ENCODE assay signal across 11 mouse cellular contexts in the genomic region with DNA sequence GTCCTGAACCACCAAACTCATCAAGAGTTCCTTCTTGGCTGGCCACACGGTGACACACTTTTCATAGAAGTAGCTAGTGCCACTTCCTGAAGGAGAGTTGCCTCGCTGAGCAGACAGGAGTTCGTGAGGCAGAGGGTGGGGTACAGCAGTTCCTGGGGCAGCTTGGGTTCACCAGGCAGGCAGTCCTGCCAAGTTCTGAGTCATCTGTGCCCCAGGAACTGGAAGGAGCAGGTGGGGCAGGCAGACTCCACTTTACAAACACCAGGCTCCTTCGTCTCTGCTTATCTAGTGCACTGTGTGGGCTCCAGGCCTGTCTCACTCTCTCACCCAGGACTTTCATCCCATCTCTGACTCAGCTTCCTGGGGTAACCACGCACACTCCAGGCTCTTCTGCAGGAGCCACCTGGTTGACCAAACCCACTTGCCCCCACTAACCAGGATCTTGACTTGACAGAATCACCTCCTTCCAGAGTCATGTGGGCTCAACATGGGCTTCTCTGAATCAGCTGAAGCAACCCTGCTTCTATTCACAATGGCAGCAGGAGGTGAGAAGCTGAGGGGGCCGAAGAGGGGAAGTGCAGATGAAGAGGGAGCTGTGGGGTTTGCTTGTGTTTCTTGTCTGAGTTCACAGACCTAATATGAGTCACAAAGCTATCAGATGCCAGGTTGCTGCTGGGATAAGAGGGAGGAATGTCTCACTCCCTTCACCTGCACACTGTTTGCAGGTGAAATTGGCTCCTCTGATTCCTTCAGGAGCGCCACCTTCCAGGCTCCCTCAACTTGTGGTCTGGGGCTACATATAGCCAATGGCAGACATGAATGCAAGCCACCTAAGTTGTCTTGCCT. TPM values are rescaled to one million over a fixed set of nuclear protein-coding genes. Genes with fewer than 3 reads are reported as not detected.
DNase-seq lines count a peak whose midpoint lies in the region; ATAC-seq lines count a peak whose summit lies in the region.
"Had no signal": no experiment of that assay in that cellular context is flagged by ENCODE, and none has a peak within 500 bp of the region (broad histone marks: within the 10 kb centered on the region; RNA-seq: fewer than 3 reads in every experiment).

No protein-coding gene starts in this region.

- H3K9ac ChIP-seq in hindbrain, embryonic 11.5 days (ENCODE audit: low read depth, low read length): no peak overlapping the region
- no peak overlapping the region for H3K9ac ChIP-seq in hindbrain, embryonic 12.5 days
- H3K9ac ChIP-seq: midbrain, embryonic 12.5 days had no signal

- no peak for ATAC-seq in hindbrain, embryonic 11.5 days (ENCODE audit: low FRiP score)
- no peak for ATAC-seq in hindbrain, embryonic 12.5 days (ENCODE audit: low FRiP score)
- ATAC-seq: hindbrain, embryonic 16.5 days had no signal

- no peak overlapping the region for H3K27ac ChIP-seq in hindbrain, embryonic 11.5 days (ENCODE audit: low read depth, low read length)
- no peak overlapping the region for H3K27ac ChIP-seq in hindbrain, embryonic 12.5 days
- H3K27ac ChIP-seq: midbrain, embryonic 12.5 days had no signal

- WGBS in hindbrain, embryonic 11.5 days: 76% methylated on average over 7 of the region's 7 CpGs
- 74% methylated on average over 7 of the region's 7 CpGs for WGBS in hindbrain, embryonic 12.5 days

- peaks cover 4% of the 10 kb centered on the region; the same call in 1 of the 2 replicates for H3K4me1 ChIP-seq in hindbrain, embryonic 11.5 days (replicated peaks; ENCODE audit: control insufficient read depth, insufficient read depth, low read length)
- peaks cover 5% of the 10 kb centered on the region for H3K4me1 ChIP-seq in hindbrain, embryonic 12.5 days

- peak; percentile 68 to 73 for DNase-seq in adrenal gland, adult (ENCODE audit: inconsistent age in 2 of 2, low spot score in 1 of 2)
- no peak for DNase-seq in adrenal gland, postnatal 4 days (ENCODE audit: low spot score in 2 of 2)
- peak; percentile 35 for DNase-seq in adrenal gland, adult 8-10 months
- peak; percentile 3 for DNase-seq in kidney, adult 18-20 months
- DNase-seq in lung, postnatal 4 days: peak; percentile 71 to 84
- DNase-seq in hindbrain, embryonic 11.5 days (ENCODE audit: low spot score): no peak
- no peak for DNase-seq in right cerebral cortex, postnatal 4 days
- DNase-seq: thymus, adult 2 months had no signal

- no peak overlapping the region for H3K4me2 ChIP-seq in hindbrain, embryonic 11.5 days (replicated peaks; ENCODE audit: low read depth, low read length)
- no peak overlapping the region for H3K4me2 ChIP-seq in hindbrain, embryonic 12.5 days (replicated peaks)
- H3K4me2 ChIP-seq: midbrain, embryonic 12.5 days had no signal

- H3K36me3 ChIP-seq in hindbrain, embryonic 11.5 days (ENCODE audit: control insufficient read depth, insufficient read depth, low read length): no peaks in the 10 kb centered on the region
- H3K36me3 ChIP-seq in hindbrain, embryonic 12.5 days: no peaks in the 10 kb centered on the region
- H3K36me3 ChIP-seq: midbrain, embryonic 12.5 days had no signal

- H3K9me3 ChIP-seq in hindbrain, embryonic 11.5 days (ENCODE audit: control insufficient read depth, low read length): no peaks in the 10 kb centered on the region
- H3K9me3 ChIP-seq in hindbrain, embryonic 12.5 days (replicated peaks): no peaks in the 10 kb centered on the region
- H3K9me3 ChIP-seq: midbrain, embryonic 12.5 days had no signal

- H3K27me3 ChIP-seq in hindbrain, embryonic 11.5 days (ENCODE audit: control insufficient read depth, insufficient read depth, low read length): no peaks in the 10 kb centered on the region
- H3K27me3 ChIP-seq in hindbrain, embryonic 12.5 days: peaks cover 3% of the 10 kb centered on the region; the same call in 1 of the 2 replicates

- H3K4me3 ChIP-seq in hindbrain, embryonic 11.5 days (ENCODE audit: low read depth, low read length): no peak overlapping the region
- no peak overlapping the region for H3K4me3 ChIP-seq in hindbrain, embryonic 12.5 days
- H3K4me3 ChIP-seq: midbrain, embryonic 12.5 days had no signal

RNA-seq across cellular contexts. Expression of a gene that starts 58.2 kb away (rescaled TPM):
- 10 to 100 TPM; 34.2 to 41.3 TPM for total RNA-seq in adrenal gland, postnatal 4 days (2021)
- total RNA-seq in adrenal gland, adult 8-10 months (2022): 10 to 100 TPM; 10.4 to 25.9 (median 21.3) TPM
- 36.3 and 43.6 TPM in 2 replicates for polyA plus RNA-seq in hindbrain, embryonic 11.5 days (2014; fragmentation: Nextera tagmentation; extraction: Ambion mirVana)
- 61.5 and 64.7 TPM in 2 replicates for polyA plus RNA-seq in hindbrain, embryonic 12.5 days (2016; fragmentation: Nextera tagmentation; extraction: Ambion mirVana)

Comparison
In these comparisons a context has a peak if more than half of its experiments do, and no peak if none do; other contexts are left out.
1. DNase-seq: peak in adrenal gland, adult (2 of 2), adrenal gland, adult 8-10 months (single experiment), kidney, adult 18-20 months (single experiment) and lung, postnatal 4 days (2 of 2); none in adrenal gland, postnatal 4 days (0 of 2), hindbrain, embryonic 11.5 days (single experiment) and right cerebral cortex, postnatal 4 days (single experiment).